Mouse (Mus musculus): ENCODE results near the gene Rnf225. TPM values are rescaled to one million over a fixed set of nuclear protein-coding genes. Genes with fewer than 3 reads are reported as not detected.
"Not testable (repeated sequence)": the region's sequence is repeated elsewhere in the genome, so short reads cannot be mapped to it uniquely, and the experiment has no call there.

Rnf225 gene
- total RNA-seq (2017) = 1.2 and 1.7 TPM in 2 replicates

DNA sequence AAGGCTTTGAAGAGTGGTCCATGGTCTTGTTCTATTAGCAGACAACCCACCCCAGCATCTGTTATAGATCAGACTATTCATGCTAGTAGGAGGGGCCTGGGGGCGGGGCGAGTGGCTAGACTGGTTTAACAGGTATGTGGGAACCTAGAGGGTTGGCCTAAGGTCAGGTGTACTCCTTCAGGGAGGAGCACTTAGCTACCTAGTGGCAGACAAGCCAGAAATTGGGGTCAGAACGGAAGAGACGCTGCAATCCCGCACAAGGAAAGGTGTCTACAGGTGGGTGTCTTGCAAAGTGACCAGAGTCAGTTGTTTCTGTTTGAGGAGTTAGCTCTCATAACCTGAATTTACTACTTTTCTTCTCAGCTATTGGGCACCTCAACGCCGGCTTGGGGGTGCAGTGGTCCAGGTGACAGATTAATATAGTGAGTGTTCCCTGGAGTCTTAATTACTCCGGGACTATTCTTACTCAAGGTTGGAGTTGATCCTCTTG, at the start of gene Rnf225:
Gene Rnf225 (plus strand): TSS at position 226 of the 490 bp plus-strand sequence.
- no peak for ATAC-seq (ENCODE audit: extremely low read depth, insufficient number of reproducible peaks, low FRiP score, poor library complexity, severe bottlenecking)

DNA sequence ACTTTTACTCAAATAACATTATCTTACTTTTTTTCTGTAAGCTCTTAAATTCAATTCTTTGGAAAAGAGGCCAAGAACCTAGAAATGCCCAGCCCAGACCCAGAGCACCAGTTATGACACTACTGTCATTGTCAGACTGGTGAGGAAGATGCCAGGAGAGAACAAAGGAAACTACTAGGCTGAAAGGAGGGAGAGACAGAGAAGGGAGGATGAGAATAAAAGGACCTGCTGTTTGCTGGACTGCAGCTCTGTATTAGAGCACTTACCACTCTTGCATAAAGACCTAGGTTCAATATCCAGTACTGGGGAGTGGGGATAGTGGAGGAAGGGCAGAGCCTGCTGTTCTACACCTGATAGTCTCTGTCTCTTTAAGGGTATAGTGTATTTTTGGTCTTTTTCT, 47.2 kb upstream of the Rnf225 start:
- no peak for ATAC-seq (ENCODE audit: extremely low read depth, insufficient number of reproducible peaks, low FRiP score, poor library complexity, severe bottlenecking)

DNA sequence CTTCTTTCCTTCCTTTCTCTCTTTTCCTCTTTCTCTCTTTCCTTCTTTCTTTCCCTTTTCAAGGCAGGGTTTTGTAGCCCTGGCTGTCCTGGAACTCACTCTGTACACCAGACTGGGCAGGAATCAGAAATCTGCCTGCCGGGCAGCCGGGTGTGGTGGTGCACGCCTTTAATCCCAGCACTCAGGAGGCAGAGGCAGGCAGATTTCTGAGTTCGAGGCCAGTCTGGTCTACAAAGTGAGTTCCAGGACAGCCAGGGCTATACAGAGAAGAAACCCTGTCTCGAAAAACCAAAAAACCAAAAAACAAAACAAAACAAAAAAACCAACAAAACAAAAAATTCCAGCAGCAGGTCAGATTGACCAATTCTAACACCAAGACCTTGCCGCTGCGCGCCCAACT, 46.7 kb upstream of the Rnf225 start:
- not testable (repeated sequence) for ATAC-seq (ENCODE audit: extremely low read depth, insufficient number of reproducible peaks, low FRiP score, poor library complexity, severe bottlenecking)

DNA sequence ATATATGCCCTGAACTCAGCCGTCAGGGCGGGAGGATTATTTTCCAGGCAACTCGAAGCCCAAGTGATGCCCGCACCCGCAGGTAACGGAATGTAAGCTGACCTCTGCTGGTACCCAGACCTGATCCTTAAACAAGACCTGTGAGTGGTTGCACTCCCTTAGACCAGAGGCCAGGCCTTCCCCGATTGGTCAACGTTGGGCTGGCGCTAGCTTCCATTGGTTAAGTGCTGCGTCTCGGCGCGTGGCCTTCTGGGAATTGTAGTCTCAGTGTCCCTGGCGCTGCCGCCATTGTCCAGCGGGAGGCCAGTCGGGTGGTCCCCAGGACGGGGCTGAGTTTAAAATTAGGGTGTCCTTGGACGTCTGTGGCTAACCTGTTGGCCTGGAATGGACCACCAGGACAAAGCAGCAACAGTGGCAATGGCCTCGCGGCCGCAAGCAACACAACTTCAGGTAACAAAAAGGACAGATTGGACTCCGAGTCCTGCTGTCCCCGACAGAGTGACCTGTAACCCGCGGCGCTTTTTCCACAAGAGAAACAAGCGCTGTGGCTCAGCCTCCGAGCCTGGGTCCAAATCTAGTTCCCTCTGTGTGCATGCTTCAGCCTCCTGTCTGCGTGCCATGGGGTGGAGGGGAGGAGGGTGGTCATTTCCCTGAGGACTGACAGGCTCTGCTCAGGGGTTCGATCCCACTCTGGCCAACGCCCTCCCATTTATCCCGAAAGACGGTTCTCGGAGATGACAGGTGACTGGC, 46.1 kb upstream of the Rnf225 start, which contains the start of gene Zfp128:
Gene Zfp128 (plus strand): TSS at position 267 of the 750 bp plus-strand sequence.
- peak; percentile 100 for ATAC-seq (ENCODE audit: extremely low read depth, insufficient number of reproducible peaks, low FRiP score, poor library complexity, severe bottlenecking)

DNA sequence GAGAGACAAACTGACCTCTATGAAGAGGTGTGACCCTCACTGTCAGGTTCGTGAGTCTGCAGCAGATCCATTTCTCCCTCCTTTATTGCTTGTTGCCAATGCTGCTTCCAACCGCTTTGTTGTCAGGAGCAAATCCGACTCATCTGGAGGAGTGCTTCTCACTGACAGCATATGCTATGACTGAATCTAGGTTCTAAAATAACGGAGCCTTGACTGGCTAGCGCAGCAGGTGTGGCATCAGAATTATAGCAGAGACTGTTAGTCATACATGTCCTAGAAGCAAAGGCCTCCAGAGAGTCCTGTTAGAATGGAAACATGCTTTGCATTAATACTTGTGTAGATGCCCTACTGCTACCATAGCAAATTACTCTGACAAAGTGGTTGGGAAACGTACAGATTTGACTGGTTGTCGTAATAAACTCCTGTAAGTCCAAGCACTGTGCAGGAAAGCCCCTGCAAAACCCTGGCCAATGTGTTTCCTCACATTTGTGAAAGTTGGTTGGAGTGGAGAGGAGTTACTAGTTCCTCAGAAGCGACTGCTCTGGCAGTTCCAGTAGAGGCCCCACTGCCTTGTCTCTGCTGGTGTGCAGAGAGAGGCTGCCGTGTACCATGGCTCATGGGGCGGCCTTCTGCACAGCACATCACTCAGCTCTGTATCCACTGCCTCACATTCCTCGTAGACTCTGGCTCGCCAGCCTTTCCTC, 40.5 kb upstream of the Rnf225 start:
- ATAC-seq (ENCODE audit: extremely low read depth, insufficient number of reproducible peaks, low FRiP score, poor library complexity, severe bottlenecking) = no peak

DNA sequence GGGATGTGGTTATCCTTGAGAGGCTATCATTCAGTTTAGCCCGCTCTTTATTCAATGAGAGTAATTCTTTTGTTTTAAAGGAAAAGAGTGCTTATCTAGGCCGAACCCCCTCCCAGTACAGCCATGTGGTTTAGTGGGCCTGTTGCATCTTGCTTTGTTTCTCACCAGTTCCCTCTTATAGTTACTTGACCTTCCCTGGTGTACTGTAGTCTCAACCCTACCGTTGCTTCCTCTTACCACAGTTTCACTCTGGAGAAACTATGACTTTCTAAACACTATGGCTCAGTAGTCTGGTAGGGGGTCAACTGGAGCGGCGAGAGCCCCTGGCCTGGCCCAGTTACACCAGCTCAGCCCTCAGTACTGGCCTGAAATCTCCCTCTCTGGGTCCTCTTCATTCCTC, 39.6 kb upstream of the Rnf225 start:
- no peak for ATAC-seq (ENCODE audit: extremely low read depth, insufficient number of reproducible peaks, low FRiP score, poor library complexity, severe bottlenecking)

DNA sequence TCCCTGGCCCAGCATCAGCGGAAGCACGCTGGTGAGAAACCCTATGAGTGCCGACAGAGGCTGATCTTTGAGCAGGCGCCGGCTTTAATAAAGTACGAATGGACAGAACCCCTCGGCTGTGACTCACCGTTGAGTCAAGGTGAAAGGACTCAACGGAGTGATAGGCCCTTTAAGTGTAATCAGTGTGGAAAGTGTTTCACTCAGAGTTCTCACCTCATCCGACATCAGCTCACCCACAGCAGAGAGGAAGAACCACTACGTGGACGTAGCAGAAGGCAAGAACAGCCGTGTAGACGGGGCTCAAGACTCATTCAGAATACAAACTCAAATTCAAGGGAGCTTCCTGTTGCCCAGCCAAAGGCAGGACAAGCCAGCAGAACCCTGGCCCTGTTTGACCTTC, 36.3 kb upstream of the Rnf225 start:
- no peak for ATAC-seq (ENCODE audit: extremely low read depth, insufficient number of reproducible peaks, low FRiP score, poor library complexity, severe bottlenecking)

DNA sequence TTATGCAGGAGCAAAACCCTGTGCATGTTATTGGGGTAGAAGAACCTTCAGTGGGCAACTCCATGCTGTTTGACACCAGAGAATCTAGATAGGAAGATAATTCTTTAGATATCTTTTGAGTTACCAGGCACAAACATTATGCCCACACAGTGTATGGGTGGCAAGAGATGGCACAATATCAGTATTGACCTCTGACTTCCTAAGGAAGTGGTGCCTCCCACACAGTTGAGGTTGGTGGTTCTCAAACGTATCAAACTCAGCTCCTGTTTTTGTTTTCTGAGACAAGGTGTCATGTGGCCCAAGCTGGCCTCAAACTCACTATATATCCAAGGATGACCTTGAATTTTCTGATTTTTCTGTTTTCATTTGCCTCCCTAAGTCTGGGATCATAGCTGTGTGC, 35.9 kb upstream of the Rnf225 start:
- no peak for ATAC-seq (ENCODE audit: extremely low read depth, insufficient number of reproducible peaks, low FRiP score, poor library complexity, severe bottlenecking)

DNA sequence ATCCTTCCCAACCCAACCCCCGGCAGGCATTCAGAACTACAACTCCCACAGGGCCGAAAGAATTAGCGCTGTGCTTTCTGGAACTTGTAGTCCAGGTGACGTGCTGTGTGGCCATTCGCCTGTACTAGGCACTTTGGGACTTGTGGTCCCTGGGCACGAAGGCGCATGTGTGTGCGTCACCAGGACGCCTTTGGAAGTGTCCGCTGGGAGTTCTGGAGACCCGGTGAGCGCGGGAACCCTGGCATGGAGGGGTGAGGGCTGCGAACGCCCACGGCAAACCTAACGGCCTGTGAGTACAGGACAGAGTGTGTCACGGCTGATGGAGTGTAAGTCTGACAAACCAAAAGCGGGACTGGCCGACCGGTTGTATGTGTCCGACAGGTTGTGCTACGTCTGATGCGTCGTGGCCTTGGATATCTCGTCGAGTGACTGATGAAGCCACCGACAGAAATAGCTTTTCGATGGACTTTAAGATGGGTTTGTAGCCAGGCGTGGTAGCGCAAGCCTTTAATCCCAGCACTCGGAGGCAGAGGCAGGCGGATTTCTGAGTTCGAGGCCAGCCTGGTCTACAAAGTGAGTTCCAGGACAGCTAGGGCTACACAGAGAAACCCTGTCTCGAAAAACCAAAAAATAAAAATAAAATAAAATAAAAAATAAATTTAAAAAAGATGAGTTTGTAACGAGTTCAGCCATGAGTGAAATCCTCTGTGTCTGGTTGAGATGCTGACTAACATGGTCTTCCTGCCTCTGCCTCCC, 29.4 kb upstream of the Rnf225 start, which contains the start of gene Zscan22:
Gene Zscan22 (plus strand): TSS at position 161 of the 756 bp plus-strand sequence.
- ATAC-seq (ENCODE audit: extremely low read depth, insufficient number of reproducible peaks, low FRiP score, poor library complexity, severe bottlenecking) = peak; percentile 98

DNA sequence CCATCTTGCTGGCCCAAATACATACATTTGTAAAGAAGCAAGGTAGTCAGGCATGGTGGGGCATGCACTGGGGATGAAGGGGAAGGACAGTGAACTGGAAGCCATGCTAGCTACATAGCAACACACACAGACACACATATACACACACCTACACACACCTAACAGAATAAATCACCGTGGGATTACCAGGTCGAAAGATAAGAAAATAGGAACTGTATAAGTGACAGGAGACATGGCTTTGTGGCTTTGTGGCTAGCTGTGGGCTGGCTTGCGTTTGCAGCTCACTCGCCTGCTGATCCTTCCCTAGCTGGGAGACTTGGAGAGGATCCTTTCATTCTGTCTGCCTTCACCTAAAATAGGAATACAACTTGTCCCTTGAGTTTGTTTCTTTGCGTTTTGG, 25.7 kb upstream of the Rnf225 start:
- ATAC-seq (ENCODE audit: extremely low read depth, insufficient number of reproducible peaks, low FRiP score, poor library complexity, severe bottlenecking) = no peak

DNA sequence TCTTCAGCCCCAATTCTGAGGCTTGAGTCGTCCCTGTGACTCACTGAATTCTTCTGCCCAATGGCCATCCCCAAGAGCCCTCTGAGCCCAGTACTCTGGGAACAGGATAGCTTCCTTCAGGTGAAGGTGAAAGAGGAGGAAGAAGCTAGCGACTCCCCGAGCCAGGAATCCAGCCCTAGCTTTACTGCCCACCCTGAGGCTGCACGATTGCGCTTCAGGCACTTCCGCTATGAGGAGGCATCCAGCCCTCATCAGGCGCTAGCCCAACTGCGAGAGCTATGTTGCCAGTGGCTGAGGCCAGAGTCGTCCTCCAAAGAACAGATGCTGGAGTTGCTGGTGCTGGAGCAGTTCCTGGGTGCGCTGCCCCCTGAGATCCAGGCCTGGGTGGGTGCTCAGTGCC, 23.6 kb upstream of the Rnf225 start:
- ATAC-seq (ENCODE audit: extremely low read depth, insufficient number of reproducible peaks, low FRiP score, poor library complexity, severe bottlenecking) = peak; percentile 11; the same call in 1 of the 2 replicates

DNA sequence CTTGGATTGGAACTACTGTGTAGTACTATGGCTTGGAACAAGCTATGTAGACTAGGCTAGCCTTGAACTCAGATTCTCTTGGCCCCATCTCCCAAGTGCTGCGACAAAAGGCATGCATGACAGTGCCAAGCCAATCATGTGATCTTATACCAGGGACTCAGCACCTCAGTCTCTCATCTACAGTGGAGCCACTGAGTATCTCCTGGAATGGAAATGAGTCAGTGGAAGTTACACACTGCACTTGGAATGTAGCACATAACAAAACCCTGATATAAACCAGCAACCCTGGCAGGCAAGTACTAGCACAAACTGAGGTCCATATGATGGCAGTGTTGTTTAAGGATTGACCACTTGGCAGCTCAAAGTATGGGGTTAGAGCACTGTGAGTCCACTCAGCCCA, 22.1 kb upstream of the Rnf225 start:
- ATAC-seq (ENCODE audit: extremely low read depth, insufficient number of reproducible peaks, low FRiP score, poor library complexity, severe bottlenecking) = no peak

DNA sequence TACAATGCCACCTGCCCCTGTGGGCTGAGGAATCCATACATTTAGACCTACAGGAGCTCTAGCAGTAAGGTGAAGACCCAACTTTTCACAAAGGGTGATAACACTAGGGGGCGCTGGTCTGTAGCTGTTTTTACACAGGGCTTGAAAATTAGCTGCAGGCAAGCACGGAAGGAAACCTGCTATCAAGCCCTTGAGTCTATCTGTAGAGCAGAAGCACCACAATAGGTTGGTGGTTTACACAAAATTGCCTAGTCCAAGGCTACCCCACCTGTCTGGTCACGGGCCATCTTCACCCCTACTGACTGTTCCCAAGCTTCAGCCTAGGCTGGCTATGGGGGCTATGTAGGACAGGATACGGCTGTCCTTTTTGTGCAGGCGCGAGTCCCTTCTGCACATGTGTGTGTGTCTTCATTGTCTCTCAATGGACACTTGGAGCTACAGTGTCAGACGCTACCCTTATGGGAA, 17.7 kb upstream of the Rnf225 start:
- ATAC-seq (ENCODE audit: extremely low read depth, insufficient number of reproducible peaks, low FRiP score, poor library complexity, severe bottlenecking) = peak; percentile 73

DNA sequence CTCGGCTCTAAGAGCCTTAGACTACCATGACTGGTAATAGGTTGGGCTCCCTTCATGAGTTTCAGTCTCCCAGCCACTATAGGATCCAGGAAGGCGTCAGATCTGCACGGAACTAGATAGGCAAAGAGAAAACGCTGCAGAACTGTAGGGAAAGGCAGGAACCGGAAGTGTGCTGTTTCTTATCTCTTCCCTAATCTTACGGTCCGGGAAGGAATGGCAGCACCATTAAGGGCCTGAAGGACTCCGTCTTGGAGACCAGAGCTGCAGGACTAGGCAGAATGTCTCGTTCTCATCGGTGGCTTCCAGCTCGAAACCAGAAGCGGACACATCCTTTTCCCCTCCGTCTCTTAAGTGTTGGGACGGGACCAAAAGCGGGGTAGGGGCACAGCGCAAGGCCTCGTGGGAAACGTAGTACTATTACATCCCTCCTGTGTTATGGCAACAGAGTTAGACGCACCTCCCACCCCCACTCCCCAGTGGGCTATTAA, 17.0 kb upstream of the Rnf225 start:
- ATAC-seq (ENCODE audit: extremely low read depth, insufficient number of reproducible peaks, low FRiP score, poor library complexity, severe bottlenecking) = peak; percentile 25; the same call in 1 of the 2 replicates

DNA sequence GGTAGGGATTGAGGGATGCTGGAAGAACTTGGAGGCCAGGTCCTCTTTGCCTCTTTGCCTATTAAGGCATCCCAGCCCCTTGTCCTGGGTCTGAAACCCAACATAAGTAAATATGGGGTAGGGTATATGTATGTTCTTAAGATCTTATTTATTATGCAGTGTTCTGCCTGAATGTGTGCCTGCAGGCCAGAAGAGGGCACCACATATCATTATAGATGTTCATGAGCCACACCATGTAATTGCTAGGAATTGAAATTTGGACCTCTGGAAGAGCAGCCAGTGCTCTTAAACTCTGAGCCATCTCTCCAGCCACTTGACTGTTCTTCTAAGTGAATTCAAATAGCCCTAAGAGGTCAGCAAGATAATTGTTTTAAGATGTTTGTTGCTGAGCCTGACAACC, 13.7 kb upstream of the Rnf225 start:
- 0 out of 2 replicates have a peak, but pooled peaks have one; percentile 20 for ATAC-seq (ENCODE audit: extremely low read depth, insufficient number of reproducible peaks, low FRiP score, poor library complexity, severe bottlenecking)

DNA sequence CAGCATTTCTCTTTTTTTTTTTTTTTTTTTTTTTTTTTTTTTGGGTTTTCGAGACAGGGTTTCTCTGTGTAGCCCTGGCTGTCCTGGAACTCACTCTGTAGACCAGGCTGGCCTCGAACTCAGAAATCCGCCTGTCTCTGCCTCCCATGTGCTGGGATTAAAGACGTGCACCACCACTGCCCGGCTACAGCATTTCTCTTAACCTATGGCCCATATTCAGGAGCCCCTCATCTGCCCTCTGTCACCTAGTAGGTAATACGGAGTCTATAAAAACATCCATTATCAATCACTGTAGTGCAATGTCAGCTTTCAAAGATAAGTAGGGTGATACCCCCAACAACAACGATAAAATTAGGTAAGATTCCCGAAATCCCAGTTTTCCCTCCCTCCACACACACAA, 6.7 kb upstream of the Rnf225 start:
- not testable (repeated sequence) for ATAC-seq (ENCODE audit: extremely low read depth, insufficient number of reproducible peaks, low FRiP score, poor library complexity, severe bottlenecking)

DNA sequence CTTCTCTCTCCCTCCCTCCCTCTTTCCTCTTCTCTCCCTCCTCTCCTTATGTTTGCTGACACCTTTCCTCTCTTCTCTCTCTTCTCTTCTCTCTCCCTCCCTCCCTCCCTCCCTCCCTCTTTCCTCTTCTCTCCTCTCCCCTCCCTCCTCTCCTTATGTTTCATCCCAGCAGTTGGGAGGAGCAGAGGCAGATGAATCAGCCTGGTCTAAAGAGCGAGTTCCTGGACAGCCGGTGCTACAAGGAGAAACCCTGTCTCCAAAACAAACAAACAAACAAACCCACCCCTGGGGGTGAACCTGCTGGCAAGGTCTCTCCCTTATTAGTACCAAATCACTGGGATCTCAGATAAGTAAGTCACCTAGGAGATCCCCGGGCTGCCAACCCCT, 5.9 kb upstream of the Rnf225 start:
- ATAC-seq (ENCODE audit: extremely low read depth, insufficient number of reproducible peaks, low FRiP score, poor library complexity, severe bottlenecking) = no peak

DNA sequence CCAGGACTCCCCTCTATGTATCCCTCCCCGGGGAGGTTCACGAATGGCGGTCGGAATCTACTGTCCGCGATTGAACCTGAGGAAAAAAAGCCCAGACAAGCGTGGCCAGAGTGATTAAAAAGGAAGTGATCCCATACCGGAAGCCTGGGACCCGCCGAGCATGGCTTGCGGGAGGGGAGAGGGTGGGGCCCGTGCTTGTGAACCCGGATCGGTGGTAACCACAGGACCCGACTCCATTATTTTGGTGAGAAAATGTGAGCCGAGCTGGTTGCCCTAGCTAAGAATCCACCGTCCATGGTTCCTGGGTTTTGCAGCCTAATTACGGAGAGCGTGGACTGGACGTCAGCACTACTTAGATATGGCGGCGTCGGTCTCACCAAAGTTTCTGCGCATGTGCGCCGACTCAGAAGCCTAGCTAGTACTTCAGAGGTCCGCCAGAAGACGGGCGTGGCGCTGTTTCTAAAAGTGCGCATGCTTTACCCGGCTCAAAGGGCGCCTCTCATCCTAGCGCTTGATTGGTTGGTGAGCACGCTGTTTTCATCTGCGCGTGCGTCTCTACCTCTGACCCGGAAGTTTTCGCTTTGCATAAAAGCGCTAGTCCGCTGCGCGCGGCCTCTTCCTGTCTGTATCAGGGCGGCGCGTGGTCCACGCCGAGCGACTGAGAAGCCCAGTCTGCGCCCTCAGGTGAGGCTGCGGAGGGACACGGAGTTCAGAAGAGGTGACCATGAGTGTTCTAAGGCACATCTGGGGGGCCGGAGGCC, 5.3 kb upstream of the Rnf225 start, which contains the start of gene Rps5:
Gene Rps5 (plus strand): TSS at position 586 of the 761 bp plus-strand sequence.
- peak; percentile 98 for ATAC-seq (ENCODE audit: extremely low read depth, insufficient number of reproducible peaks, low FRiP score, poor library complexity, severe bottlenecking)

All from neutrophil, adult 5-6 weeks (primary cell).